Comparison of ENCODE assay signal across 9 mouse cellular contexts in the genomic region with DNA sequence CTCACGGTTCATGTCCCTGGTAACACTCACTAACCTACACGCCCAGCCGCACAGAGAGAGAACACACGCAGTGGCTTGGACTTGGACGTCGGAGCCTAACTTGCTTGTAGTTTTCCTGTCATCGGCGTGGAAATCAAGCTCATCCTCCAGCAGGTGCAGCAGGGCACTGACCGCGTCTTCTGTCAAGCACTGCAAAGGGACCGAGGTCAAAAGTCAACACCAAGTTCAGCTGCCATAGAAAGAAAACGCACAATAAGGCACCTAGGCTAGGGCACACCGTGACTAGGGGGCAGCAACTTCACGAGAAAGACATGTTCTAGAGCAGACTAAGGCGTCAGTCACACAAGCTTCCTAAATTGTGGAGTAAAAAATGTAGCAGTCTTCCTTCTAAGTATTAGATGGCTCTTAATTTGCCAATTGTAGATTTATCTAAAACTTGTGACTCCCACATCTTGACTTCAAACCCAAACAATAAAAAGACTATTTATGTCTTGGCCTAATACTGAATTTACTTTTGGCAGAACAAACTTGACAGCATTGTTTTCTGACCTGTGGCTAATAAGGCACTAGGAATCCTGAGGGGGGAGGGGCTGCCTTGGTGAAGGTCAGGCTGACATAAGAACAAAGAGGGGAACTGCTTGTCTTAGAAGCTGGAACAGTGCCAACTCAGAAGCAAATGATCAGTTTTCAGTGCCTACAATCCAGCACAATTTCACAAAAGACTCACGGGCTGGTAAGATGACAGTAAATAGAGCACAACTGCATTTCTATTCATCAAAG. TPM values are rescaled to one million over a fixed set of nuclear protein-coding genes. Genes with fewer than 3 reads are reported as not detected.
DNase-seq lines count a peak whose midpoint lies in the region; ATAC-seq and TF ChIP-seq lines count a peak whose summit lies in the region.
"Had no signal": no experiment of that assay in that cellular context is flagged by ENCODE, and none has a peak within 500 bp of the region (broad histone marks: within the 10 kb centered on the region; RNA-seq: fewer than 3 reads in every experiment).

No protein-coding gene starts in this region.

- H3K9me3 ChIP-seq in liver, embryonic 11.5 days (ENCODE audit: control insufficient read depth, low read length), result no peaks in the 10 kb centered on the region
- H3K9me3 ChIP-seq in limb, embryonic 10.5 days (replicated peaks), result no peaks in the 10 kb centered on the region

- WGBS in liver, embryonic 11.5 days, result 91% methylated on average over 16 of the region's 16 CpGs
- 70% methylated on average over 16 of the region's 16 CpGs for WGBS in kidney, adult 2 months
- WGBS in limb, embryonic 10.5 days, result 94% methylated on average over 16 of the region's 16 CpGs

- H3K4me2 ChIP-seq in liver, embryonic 11.5 days, result no peak overlapping the region

- peak; percentile 24 for DNase-seq in liver
- no peak for DNase-seq in liver, embryonic 11.5 days (ENCODE audit: low spot score)
- peak; percentile 98 for DNase-seq in heart, adult 11 months
- DNase-seq in kidney, adult 2 months, result peak; percentile 89
- DNase-seq in ovary, postnatal 14 days (ENCODE audit: low spot score), result peak; percentile 45
- DNase-seq in limb, embryonic 10.5 days (ENCODE audit: low spot score), result no peak
- DNase-seq in right cerebral cortex, adult 18-20 months, result no peak
- DNase-seq in layer of hippocampus, adult 8-10 months (ENCODE audit: low spot score in 2 of 2), result no peak

- H3K4me1 ChIP-seq in liver, embryonic 11.5 days (replicated peaks; ENCODE audit: control insufficient read depth, insufficient read depth, low read length), result no peaks in the 10 kb centered on the region
- H3K4me1 ChIP-seq in kidney, adult 2 months (ENCODE audit: control insufficient read depth, insufficient read depth, low read length), result no peaks in the 10 kb centered on the region
- no peaks in the 10 kb centered on the region for H3K4me1 ChIP-seq in limb, embryonic 10.5 days

- H3K36me3 ChIP-seq in liver, embryonic 11.5 days (ENCODE audit: control insufficient read depth, insufficient read depth, low read length), result peaks cover 62% of the 10 kb centered on the region
- H3K36me3 ChIP-seq in kidney, adult 2 months (ENCODE audit: control insufficient read depth, insufficient read depth, low read length), result peaks cover 5% of the 10 kb centered on the region
- peaks cover 98% of the 10 kb centered on the region for H3K36me3 ChIP-seq in limb, embryonic 10.5 days

- no peak for TF ChIP-seq POLR2A in kidney, adult 2 months (IDR thresholded peaks at IDR 0.05; ENCODE audit: low read depth, low read length)

- H3K9ac ChIP-seq in liver, embryonic 11.5 days (ENCODE audit: low read depth, low read length), result no peak overlapping the region
- H3K9ac ChIP-seq: liver, embryonic 14.5 days had no signal

- no peak for ATAC-seq in liver, embryonic 11.5 days (replicated peaks; ENCODE audit: low FRiP score)

- no peak overlapping the region for H3K4me3 ChIP-seq in liver, embryonic 11.5 days (ENCODE audit: low read depth, low read length)
- H3K4me3 ChIP-seq in kidney, adult 2 months (ENCODE audit: insufficient read depth, low read depth, low read length), result no peak overlapping the region
- no peak overlapping the region for H3K4me3 ChIP-seq in limb, embryonic 10.5 days

- H3K27me3 ChIP-seq in liver, embryonic 11.5 days (replicated peaks; ENCODE audit: control insufficient read depth, insufficient read depth, low read length), result no peaks in the 10 kb centered on the region
- H3K27me3 ChIP-seq in kidney, adult 2 months (replicated peaks; ENCODE audit: control insufficient read depth, insufficient read depth, low read length), result no peaks in the 10 kb centered on the region
- no peaks in the 10 kb centered on the region for H3K27me3 ChIP-seq in limb, embryonic 10.5 days (ENCODE audit: low read depth, poor library complexity, severe bottlenecking)

- no peak for TF ChIP-seq CTCF in kidney, adult 2 months (conservative IDR thresholded peaks at IDR 0.05; ENCODE audit: insufficient read depth, insufficient read length, low read depth, low read length)

- H3K27ac ChIP-seq in liver, embryonic 11.5 days (ENCODE audit: low read depth, low read length), result no peak overlapping the region
- H3K27ac ChIP-seq in kidney, adult 2 months (ENCODE audit: insufficient read depth, low read depth, low read length), result peak overlapping the region; percentile 21; the same call in 1 of the 2 replicates
- no peak overlapping the region for H3K27ac ChIP-seq in limb, embryonic 10.5 days
- H3K27ac ChIP-seq: liver, embryonic 14.5 days had no signal

RNA-seq across cellular contexts. Expression of a gene that starts 15.9 kb away (rescaled TPM):
- 64.6 and 68.5 TPM in 2 replicates for polyA plus RNA-seq in liver, embryonic 11.5 days (2014; fragmentation: Nextera tagmentation; extraction: Ambion mirVana)
- polyA plus RNA-seq in kidney, adult 2 months (2012; rRNA removed), result 11.0 and 12.0 TPM in 2 replicates
- 91.3 and 95.9 TPM in 2 replicates for polyA plus RNA-seq in limb, embryonic 10.5 days (2016; fragmentation: Nextera tagmentation; extraction: Ambion mirVana)
- total RNA-seq in layer of hippocampus, adult 8-10 months (2022), result 10 to 100 TPM; 24.3 to 32.8 (median 27.7) TPM

RNA-seq across cellular contexts. Expression of a gene that starts 26.7 kb away (rescaled TPM):
- 19.2 and 20.8 TPM in 2 replicates for polyA plus RNA-seq in liver, embryonic 11.5 days (2014; fragmentation: Nextera tagmentation; extraction: Ambion mirVana)
- polyA plus RNA-seq in kidney, adult 2 months (2012; rRNA removed), result 34.0 and 42.7 TPM in 2 replicates
- 46.2 and 49.2 TPM in 2 replicates for polyA plus RNA-seq in limb, embryonic 10.5 days (2016; fragmentation: Nextera tagmentation; extraction: Ambion mirVana)
- 10 to 100 TPM; 82.8 to 88.4 (median 85.4) TPM for total RNA-seq in layer of hippocampus, adult 8-10 months (2022)

Comparison
In these comparisons a context has a peak if more than half of its experiments do, and no peak if none do; other contexts are left out.
1. DNase-seq: peak in liver (single experiment), heart, adult 11 months (single experiment), kidney, adult 2 months (single experiment) and ovary, postnatal 14 days (single experiment); none in liver, embryonic 11.5 days (single experiment), limb, embryonic 10.5 days (single experiment), right cerebral cortex, adult 18-20 months (single experiment) and layer of hippocampus, adult 8-10 months (0 of 2).